Mouse (Mus musculus) liver, embryonic 14.5 days (tissue): ENCODE results near the gene Psmb3. TPM values are rescaled to one million over a fixed set of nuclear protein-coding genes. Genes with fewer than 3 reads are reported as not detected.

Experiments
- ATAC-seq: fragments of 200-750 bp; cut with Nextera tagmentation; 2 replicates; pipeline ENCODE4 v1.8.0; 2017; ENCODE audit warnings: moderate number of reproducible peaks, mild to moderate bottlenecking, moderate library complexity; ENCODE audit not compliant: insufficient read depth
- DNase-seq, 3 experiments: peaks; one replicate each; pipeline ENCODE4 v3.0.0-alpha.2; 2012 to 2013; ENCODE audit warnings: low read depth in 3 of 3, low spot score in 3 of 3
- H3K27ac ChIP-seq: fragments of 300-500 bp; sonication (generic); 2 replicates; pipeline ENCODE4 v1.5.1; 2014; ENCODE audit warnings: moderate library complexity, mild to moderate bottlenecking, control low read depth, inconsistent platforms
- H3K27me3 ChIP-seq: fragments of 300-500 bp; sonication (generic); 2 replicates; pipeline ENCODE4 v1.6.1; 2014; ENCODE audit warnings: mild to moderate bottlenecking, low read length, moderate library complexity; ENCODE audit not compliant: control insufficient read depth, insufficient read depth
- H3K36me3 ChIP-seq: fragments of 300-500 bp; sonication (generic); replicated peaks from 2 replicates; pipeline ENCODE4 v1.6.1; 2014; ENCODE audit warnings: low read depth; ENCODE audit not compliant: control insufficient read depth, insufficient read depth
- H3K4me1 ChIP-seq, 2 experiments: fragments of 200-500 bp in 1 of 2; fragments of 300-500 bp in 1 of 2; sonication (generic) in 1 of 2; replicated peaks; 2 replicates each; pipeline ENCODE4 v1.6.1; 2012 to 2014; ENCODE audit warnings: antibody characterized with exemption in 1 of 2, inconsistent platforms in 1 of 2, low read length in 1 of 2; ENCODE audit not compliant: control insufficient read depth in 2 of 2, insufficient read depth in 2 of 2
- H3K4me2 ChIP-seq: fragments of 300-500 bp; sonication (generic); 2 replicates; pipeline ENCODE4 v1.6.1; 2014; ENCODE audit warnings: low read depth, mild to moderate bottlenecking, control low read depth, moderate library complexity
- H3K4me3 ChIP-seq, 2 experiments: fragments of 200-500 bp in 1 of 2; fragments of 300-500 bp in 1 of 2; sonication (generic) in 1 of 2; 2 replicates each; pipeline ENCODE4 v1.5.1; 2012 to 2014; ENCODE audit warnings: low read depth in 2 of 2, low read length in 2 of 2, mild to moderate bottlenecking in 2 of 2, control low read depth in 1 of 2, inconsistent platforms in 1 of 2, moderate library complexity in 1 of 2; ENCODE audit not compliant: insufficient read depth in 1 of 2
- H3K9ac ChIP-seq: fragments of 300-500 bp; sonication (generic); replicated peaks from 2 replicates; pipeline ENCODE4 v1.6.1; 2014; ENCODE audit warnings: mild to moderate bottlenecking, control low read depth, moderate library complexity
- H3K9me3 ChIP-seq: fragments of 300-500 bp; sonication (generic); 2 replicates; pipeline ENCODE4 v1.6.1; 2016; ENCODE audit warnings: low read length, mixed read lengths; ENCODE audit not compliant: control insufficient read depth
- CTCF ChIP-seq: IDR thresholded peaks from 2 replicates; pipeline ENCODE4 v1.5.1; 2016; ENCODE audit warnings: antibody characterized with exemption, low read depth, control low read depth
- EP300 ChIP-seq: IDR thresholded peaks from 2 replicates; pipeline ENCODE4 v1.6.1; 2016; ENCODE audit warnings: antibody characterized with exemption, low read depth
- WGBS: fragments of 180-500 bp; shearing (Covaris S2); extraction: QIAGEN DNeasy Blood & Tissue Kit; methylation state at CpG from one replicate; pipeline ENCODE4 v1.1.7; 2014; ENCODE audit not compliant: insufficient replicate concordance; 5-methylcytosine and 5-hydroxymethylcytosine counted together
- polyA plus RNA-seq, 2 experiments: library from polyadenylated mRNA; depleted of rRNA in 1 of 2; stranded (reverse) in 1 of 2; unstranded in 1 of 2; fragments of >200 nt; fragmentation: Nextera tagmentation in 1 of 2; extraction: Ambion mirVana in 1 of 2; gene quantifications; 2 replicates each; pipeline versions ENCODE4 v1.2.1 to v1.2.3; 2012 to 2014

Psmb3 gene
- polyA plus RNA-seq, 2 experiments: 197 to 330 TPM

GRCm38 (mm10) chr11:97661648-97662133 is 41.5 kb upstream of the Psmb3 start:
- H3K27me3 ChIP-seq: peaks cover 65% of the 10 kb centered on the region

GRCm38 (mm10) chr11:97662207-97662892 is 40.8 kb upstream of the Psmb3 start:
- Histone ChIP-seq H3K9me3 (no peaks in the 10 kb centered on the region), H3K36me3 (no peaks in the 10 kb centered on the region), H3K27ac (no peak overlapping the region), H3K4me1 (peaks cover 0 to 11% of the 10 kb centered on the region in 2 experiments; a peak in 2 of 4 replicates), H3K4me3 (peak overlapping the region; percentile 42 to 59; a peak in 3 of 4 replicates), H3K4me2 (peak overlapping the region; percentile 60), H3K9ac (no peak overlapping the region), H3K27me3 (peaks cover 65% of the 10 kb centered on the region)
- 4% methylated on average over 21 of the region's 21 CpGs for WGBS
- no peak for TF ChIP-seq CTCF
- no peak for TF ChIP-seq EP300
- DNase-seq (no peak), ATAC-seq (no peak)

More at GRCm38 (mm10) chr11:97661648-97662133, 41.5 kb upstream of the Psmb3 start:
- Histone ChIP-seq H3K4me3 (peak overlapping the region in 1 of 2 experiments; percentile 30; a peak in 3 of 4 replicates), H3K27ac (no peak overlapping the region), H3K4me2 (peak overlapping the region; percentile 51), H3K36me3 (no peaks in the 10 kb centered on the region), H3K9ac (no peak overlapping the region), H3K9me3 (no peaks in the 10 kb centered on the region), H3K4me1 (peaks cover 0 to 11% of the 10 kb centered on the region in 2 experiments; a peak in 2 of 4 replicates)
- DNase-seq: no peak
- ATAC-seq: no peak
- WGBS: 1% methylated on average over 20 of the region's 20 CpGs
- TF ChIP-seq EP300 (no peak), CTCF (no peak)

- H3K9me3 ChIP-seq: no peaks in the 10 kb centered on the region
- ATAC-seq (peak; percentile 26; the same call in 1 of the 2 replicates), DNase-seq (no peak)
- TF ChIP-seq CTCF (no peak), EP300 (no peak)
- no peak within 1 kb of the TSS for H3K9ac ChIP-seq
- H3K27me3 ChIP-seq: peaks cover 65% of the 10 kb centered on the region
- no peak within 1 kb of the TSS for H3K27ac ChIP-seq
- H3K4me3 ChIP-seq: peak within 1 kb of the TSS; percentile 48 to 59
- H3K4me1 ChIP-seq: peaks cover 0 to 11% of the 10 kb centered on the region in 2 experiments; a peak in 2 of 4 replicates
- no peaks in the 10 kb centered on the region for H3K36me3 ChIP-seq
- H3K4me2 ChIP-seq: peak within 1 kb of the TSS; percentile 60
- under 1% methylated on average over 52 of the region's 76 CpGs for WGBS
These were observed 40.2 kb upstream of the Psmb3 start, which contains the start of gene Mllt6 for GRCm38 (mm10) chr11:97662893-97663527. TSS of gene Mllt6 (plus strand) at chr11:97663414.

GRCm38 (mm10) chr11:97663528-97664338 is 39.5 kb upstream of the Psmb3 start:
- no peak overlapping the region for H3K27ac ChIP-seq
- ATAC-seq: no peak

More at GRCm38 (mm10) chr11:97663528-97664338, 39.5 kb upstream of the Psmb3 start:
- peak overlapping the region; percentile 48 to 59 for H3K4me3 ChIP-seq
- no peak for DNase-seq
- 1% methylated on average over 37 of the region's 57 CpGs for WGBS
- H3K36me3 ChIP-seq: no peaks in the 10 kb centered on the region
- peaks cover 0 to 10% of the 10 kb centered on the region in 2 experiments; a peak in 2 of 4 replicates for H3K4me1 ChIP-seq
- H3K9me3 ChIP-seq: no peaks in the 10 kb centered on the region
- H3K27me3 ChIP-seq: peaks cover 65% of the 10 kb centered on the region
- H3K4me2 ChIP-seq: peak overlapping the region; percentile 60
- TF ChIP-seq EP300 (no peak), CTCF (no peak)
- no peak overlapping the region for H3K9ac ChIP-seq
